Mouse (Mus musculus) thymus, adult 18-20 months (tissue): ENCODE data around the gene Dido1.

Experiments
- DNase-seq, 2 experiments: peaks; one replicate each; pipeline ENCODE4 v3.0.0; 2022; ENCODE audit warnings: mixed read lengths in 2 of 2

The Dido1 gene

GRCm38 (mm10) chr2:180684031-180684430, 25.8 kb downstream of the Dido1 start:
- no peak for DNase-seq

GRCm38 (mm10) chr2:180683524-180683923, 26.3 kb downstream of the Dido1 start:
- DNase-seq, result no peak

- no peak for DNase-seq
Observed at GRCm38 (mm10) chr2:180681225-180681624, 28.6 kb downstream of the Dido1 start.

GRCm38 (mm10) chr2:180678609-180679140, 31.1 kb downstream of the Dido1 start:
- peak; percentile 24 to 59 for DNase-seq

GRCm38 (mm10) chr2:180676706-180677105, 33.1 kb downstream of the Dido1 start:
- no peak for DNase-seq

- DNase-seq, result no peak
Observed at GRCm38 (mm10) chr2:180662008-180662407, 47.8 kb downstream of the Dido1 start.

- no peak for DNase-seq
Observed at GRCm38 (mm10) chr2:180660521-180660920, 49.3 kb downstream of the Dido1 start.

- no peak for DNase-seq
Observed at GRCm38 (mm10) chr2:180659353-180660150, 50.2 kb downstream of the Dido1 start.

GRCm38 (mm10) chr2:180658381-180658780, 51.4 kb downstream of the Dido1 start:
- DNase-seq, result no peak

GRCm38 (mm10) chr2:180657394-180658013, 52.3 kb downstream of the Dido1 start:
- DNase-seq, result peak in 1 of 2 experiments; percentile 28

GRCm38 (mm10) chr2:180655150-180655549, 54.6 kb downstream of the Dido1 start:
- DNase-seq, result no peak

GRCm38 (mm10) chr2:180654666-180655065, 55.1 kb downstream of the Dido1 start:
- DNase-seq, result no peak

GRCm38 (mm10) chr2:180646841-180647240, 63.0 kb downstream of the Dido1 start:
- no peak for DNase-seq

- DNase-seq, result no peak
Observed at GRCm38 (mm10) chr2:180643626-180644025, 66.2 kb downstream of the Dido1 start.

GRCm38 (mm10) chr2:180642555-180643260, 67.1 kb downstream of the Dido1 start, which contains the start of gene Tcfl5:
TSS of gene Tcfl5 (minus strand) at chr2:180642708.
- no peak for DNase-seq

- no peak for DNase-seq
Observed at GRCm38 (mm10) chr2:180641576-180642554, 67.9 kb downstream of the Dido1 start.

GRCm38 (mm10) chr2:180611882-180612281, 97.9 kb downstream of the Dido1 start:
- DNase-seq, result no peak

GRCm38 (mm10) chr2:180610283-180610682, 99.5 kb downstream of the Dido1 start:
- DNase-seq, result no peak
